Mouse (Mus musculus) intestine, postnatal 0 days (tissue): ENCODE results near the gene Canx. TPM values are rescaled to one million over a fixed set of nuclear protein-coding genes. Genes with fewer than 3 reads are reported as not detected.

Experiments
- ATAC-seq: fragments of 200-750 bp; cut with Nextera tagmentation; 2 replicates; pipeline ENCODE4 v1.8.0; 2017; ENCODE audit warnings: mild to moderate bottlenecking, moderate TSS enrichment, moderate library complexity
- H3K27ac ChIP-seq: fragments of 300-500 bp; sonication (generic); 2 replicates; pipeline ENCODE4 v1.5.1; 2014; ENCODE audit warnings: mild to moderate bottlenecking, low read depth, low read length, moderate library complexity
- H3K27me3 ChIP-seq: fragments of 300-500 bp; sonication (generic); replicated peaks from 2 replicates; pipeline ENCODE4 v1.6.1; 2014; ENCODE audit warnings: low read length, mixed read lengths; ENCODE audit not compliant: control insufficient read depth, insufficient read depth
- H3K36me3 ChIP-seq: fragments of 300-500 bp; sonication (generic); 2 replicates; pipeline ENCODE4 v1.6.1; 2014; ENCODE audit warnings: mild to moderate bottlenecking, moderate library complexity; ENCODE audit not compliant: control insufficient read depth, insufficient read depth
- H3K4me1 ChIP-seq: fragments of 300-500 bp; sonication (generic); replicated peaks from 2 replicates; pipeline ENCODE4 v1.6.1; 2014; ENCODE audit warnings: antibody characterized with exemption, low read length, mixed read lengths; ENCODE audit not compliant: control insufficient read depth, insufficient read depth
- H3K4me2 ChIP-seq: fragments of 300-500 bp; sonication (generic); replicated peaks from 2 replicates; pipeline ENCODE4 v1.6.1; 2014; ENCODE audit warnings: low read depth, mild to moderate bottlenecking, moderate library complexity
- H3K4me3 ChIP-seq: fragments of 300-500 bp; sonication (generic); 2 replicates; pipeline ENCODE4 v1.5.1; 2014; ENCODE audit warnings: low read depth, low read length
- H3K9ac ChIP-seq: fragments of 300-500 bp; sonication (generic); 2 replicates; pipeline ENCODE4 v1.6.1; 2014; ENCODE audit warnings: mild to moderate bottlenecking, low read depth, low read length
- H3K9me3 ChIP-seq: fragments of 300-500 bp; sonication (generic); 2 replicates; pipeline ENCODE4 v1.6.1; 2016; ENCODE audit warnings: mixed run types; ENCODE audit not compliant: control insufficient read depth
- CTCF ChIP-seq: sonication (generic); IDR thresholded peaks from 2 replicates; pipeline ENCODE4 v1.5.1; 2016; ENCODE audit warnings: low read depth, mild to moderate bottlenecking, control low read depth, antibody characterized with exemption, moderate library complexity
- WGBS: fragments of 180-500 bp; shearing (Covaris S2); extraction: QIAGEN DNeasy Blood & Tissue Kit; methylation state at CpG from one replicate; pipeline ENCODE4 v1.1.7; 2014; 5-methylcytosine and 5-hydroxymethylcytosine counted together
- polyA plus RNA-seq: library from polyadenylated mRNA; unstranded; fragments of >200 nt; fragmentation: Nextera tagmentation; extraction: Ambion mirVana; gene quantifications from 2 replicates; pipeline ENCODE4 v1.2.1, GENCODE M21; 2015

Gene Canx
- polyA plus RNA-seq, 1 experiment from 2014 or later: 181 TPM

DNA sequence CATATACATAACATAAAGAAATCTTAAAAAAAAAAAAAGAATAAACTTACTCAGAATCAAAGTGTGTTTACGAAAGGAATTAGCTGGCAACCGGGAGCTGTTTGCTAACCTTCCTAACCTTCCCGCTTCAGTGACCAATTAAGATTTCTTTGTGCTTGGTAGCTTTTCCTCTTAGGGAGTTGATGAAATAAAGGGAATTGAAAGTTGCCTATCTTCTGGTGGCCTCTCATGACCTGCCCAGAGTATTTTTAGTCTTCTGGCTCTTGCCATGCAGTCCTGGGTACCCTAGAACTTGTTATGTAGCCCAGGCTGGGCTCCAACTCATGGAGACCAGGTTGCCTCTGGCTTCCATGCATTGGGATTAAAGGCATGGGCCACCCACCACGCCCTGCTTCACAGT lies 20.0 kb upstream of the Canx start:
- no peak for TF ChIP-seq CTCF
- H3K4me2 ChIP-seq: no peak overlapping the region
- H3K36me3 ChIP-seq: no peaks in the 10 kb centered on the region
- H3K27ac ChIP-seq: no peak overlapping the region
- no peak for ATAC-seq
- no peaks in the 10 kb centered on the region for H3K9me3 ChIP-seq
- H3K9ac ChIP-seq: no peak overlapping the region
- no peaks in the 10 kb centered on the region for H3K4me1 ChIP-seq
- no peaks in the 10 kb centered on the region for H3K27me3 ChIP-seq
- no peak overlapping the region for H3K4me3 ChIP-seq
- WGBS: 74% methylated on average over 4 of the region's 4 CpGs

DNA sequence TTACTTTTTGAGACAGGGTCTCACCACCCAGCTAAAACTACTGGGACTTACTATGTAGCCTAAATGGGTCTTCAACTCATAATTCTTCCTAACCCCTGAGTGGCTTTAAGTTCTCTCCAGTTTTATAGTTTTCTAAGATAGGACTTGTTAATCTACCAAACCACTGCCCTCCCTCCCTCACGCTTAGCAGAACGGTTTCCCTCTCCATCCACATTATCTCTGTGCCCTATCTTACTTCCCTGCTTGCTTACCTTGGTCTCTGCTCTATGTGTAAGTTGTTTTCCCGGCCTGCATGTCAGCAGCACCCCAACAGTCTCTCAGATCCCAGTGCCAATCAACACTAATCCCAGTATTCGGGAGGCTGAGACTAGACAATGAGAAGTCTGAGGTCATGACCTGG lies 11.4 kb upstream of the Canx start:
- Histone ChIP-seq H3K36me3 (no peaks in the 10 kb centered on the region), H3K27me3 (no peaks in the 10 kb centered on the region), H3K4me3 (no peak overlapping the region), H3K4me1 (no peaks in the 10 kb centered on the region), H3K9ac (no peak overlapping the region), H3K9me3 (no peaks in the 10 kb centered on the region), H3K27ac (no peak overlapping the region), H3K4me2 (no peak overlapping the region)
- no peak for TF ChIP-seq CTCF
- WGBS: 58% methylated on average over 4 of the region's 4 CpGs
- no peak for ATAC-seq

DNA sequence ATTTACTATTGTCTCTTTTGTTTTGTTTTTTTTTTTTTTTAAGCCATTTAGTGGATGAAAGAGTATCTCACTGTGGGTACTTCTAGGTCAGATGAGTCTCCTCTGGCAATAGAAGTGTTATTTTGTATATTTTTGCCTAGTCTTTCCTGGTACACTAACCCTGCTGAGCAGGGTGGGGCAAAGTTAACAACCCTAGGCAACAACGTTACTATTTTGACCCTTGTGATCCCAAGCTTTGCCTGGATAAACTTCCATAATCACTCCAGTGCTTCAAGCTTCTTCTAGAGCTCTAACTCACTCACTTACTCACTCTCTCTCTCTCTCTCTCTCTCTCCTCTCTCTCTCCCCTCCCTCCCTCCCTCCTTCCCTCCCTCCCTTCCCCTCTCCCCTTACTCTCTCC lies 10.7 kb upstream of the Canx start:
- no peak overlapping the region for H3K27ac ChIP-seq
- ATAC-seq: 0 out of 2 replicates have a peak, but pooled peaks have one; percentile 47
- WGBS: 26% methylated on average over 1 of the region's 1 CpGs

DNA sequence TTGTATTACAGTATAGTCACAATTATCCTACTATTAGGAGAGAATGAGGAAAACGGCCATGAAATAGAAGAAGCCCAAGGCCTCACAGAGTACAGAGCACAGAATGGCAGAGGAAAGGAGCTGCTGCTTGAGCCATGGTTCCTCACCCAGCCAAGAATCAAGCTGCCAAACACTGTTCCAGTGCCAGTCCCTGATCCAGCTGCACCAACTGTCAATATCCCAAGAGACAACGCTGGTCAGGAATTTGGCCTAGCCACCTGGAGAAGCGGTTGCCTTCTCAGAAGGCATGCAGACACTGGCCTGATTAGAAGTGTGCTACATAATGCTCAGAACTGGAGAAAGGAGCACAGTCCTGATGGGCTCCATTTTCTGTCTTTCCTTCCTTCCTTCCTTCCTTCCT lies 7.7 kb upstream of the Canx start:
- no peaks in the 10 kb centered on the region for H3K4me1 ChIP-seq
- WGBS: 93% methylated on average over 3 of the region's 3 CpGs
- H3K27me3 ChIP-seq: no peaks in the 10 kb centered on the region
- TF ChIP-seq CTCF: no peak
- no peak for ATAC-seq
- no peak overlapping the region for H3K9ac ChIP-seq
- H3K9me3 ChIP-seq: no peaks in the 10 kb centered on the region
- no peak overlapping the region for H3K4me3 ChIP-seq
- H3K36me3 ChIP-seq: no peaks in the 10 kb centered on the region
- no peak overlapping the region for H3K4me2 ChIP-seq
- H3K27ac ChIP-seq: no peak overlapping the region

More for the DNA sequence above, 10.7 kb upstream of the Canx start:
- H3K36me3 ChIP-seq: no peaks in the 10 kb centered on the region
- no peak overlapping the region for H3K9ac ChIP-seq
- TF ChIP-seq CTCF: no peak
- H3K4me2 ChIP-seq: peak overlapping the region; percentile 4; the same call in 1 of the 2 replicates
- no peak overlapping the region for H3K4me3 ChIP-seq
- no peaks in the 10 kb centered on the region for H3K4me1 ChIP-seq
- H3K27me3 ChIP-seq: no peaks in the 10 kb centered on the region
- no peaks in the 10 kb centered on the region for H3K9me3 ChIP-seq

DNA sequence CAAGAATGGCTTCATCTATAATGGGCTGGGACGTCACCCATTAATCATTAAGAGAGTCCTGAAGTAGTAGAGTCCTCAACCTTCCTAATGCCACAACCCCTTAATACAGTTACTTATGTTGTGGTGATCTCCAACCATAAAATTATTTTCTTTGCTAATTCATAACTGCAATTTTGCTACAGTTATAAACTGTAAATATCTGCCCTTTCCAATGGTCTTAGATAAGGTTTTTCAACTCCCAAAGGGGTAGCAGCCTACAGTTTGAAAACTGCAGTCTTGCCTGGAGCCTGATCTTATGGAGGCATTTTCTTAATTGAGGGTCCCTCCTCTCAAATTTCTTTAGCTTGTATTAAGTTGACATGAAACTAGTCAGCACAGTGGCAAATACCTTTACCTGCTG lies 3.9 kb upstream of the Canx start:
- no peaks in the 10 kb centered on the region for H3K9me3 ChIP-seq
- no peak overlapping the region for H3K27ac ChIP-seq
- no peaks in the 10 kb centered on the region for H3K36me3 ChIP-seq
- no peaks in the 10 kb centered on the region for H3K27me3 ChIP-seq
- H3K9ac ChIP-seq: no peak overlapping the region
- no peaks in the 10 kb centered on the region for H3K4me1 ChIP-seq
- H3K4me3 ChIP-seq: no peak overlapping the region
- 94% methylated on average over 1 of the region's 1 CpGs for WGBS
- H3K4me2 ChIP-seq: no peak overlapping the region
- TF ChIP-seq CTCF: no peak
- no peak for ATAC-seq

DNA sequence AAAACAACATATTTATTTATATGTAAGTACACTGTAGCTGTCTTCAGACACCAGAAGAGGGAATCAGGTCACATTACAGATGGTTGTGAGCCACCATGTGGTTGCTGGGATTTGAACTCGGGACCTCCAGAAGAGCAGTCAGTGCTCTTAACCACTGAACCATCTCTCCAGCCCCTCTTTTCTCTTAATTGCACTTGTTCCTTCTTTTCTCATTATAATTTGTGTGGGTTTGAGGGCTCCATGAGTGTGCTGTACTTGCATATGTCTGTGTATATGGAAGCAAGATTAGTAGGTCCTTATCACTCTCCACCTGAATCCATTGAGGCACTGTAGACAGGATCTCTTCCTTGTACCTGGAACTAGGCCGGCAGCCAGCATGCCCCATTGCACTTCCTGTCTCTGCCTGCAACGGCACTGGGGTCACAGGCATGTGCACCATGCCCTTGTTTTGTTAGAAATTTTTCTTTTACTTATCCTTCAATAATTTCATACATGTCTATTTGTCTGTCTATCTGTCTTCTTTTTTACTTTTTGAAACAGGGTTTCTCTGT lies 2.7 kb upstream of the Canx start:
- WGBS: 73% methylated on average over 3 of the region's 3 CpGs
- H3K36me3 ChIP-seq: no peaks in the 10 kb centered on the region
- ATAC-seq: no peak

More for the DNA sequence above, 2.7 kb upstream of the Canx start:
- H3K27ac ChIP-seq: no peak overlapping the region
- H3K27me3 ChIP-seq: no peaks in the 10 kb centered on the region
- H3K9me3 ChIP-seq: no peaks in the 10 kb centered on the region
- no peak overlapping the region for H3K4me3 ChIP-seq
- no peak overlapping the region for H3K9ac ChIP-seq
- no peak overlapping the region for H3K4me2 ChIP-seq
- no peak for TF ChIP-seq CTCF
- no peaks in the 10 kb centered on the region for H3K4me1 ChIP-seq
